Mouse (Mus musculus) megakaryocyte, embryonic 14.5 days (primary cell): ENCODE data around the gene Slc22a22.

Experiments
- FLI1 ChIP-seq: IDR thresholded peaks from 2 replicates; pipeline ENCODE4 v1.6.1; 2012; ENCODE audit warnings: low read length, inconsistent platforms, mixed read lengths
- GATA1 ChIP-seq: IDR thresholded peaks from 3 replicates; pipeline ENCODE4 v1.6.1; 2012; ENCODE audit warnings: mixed read lengths, low read length, inconsistent platforms, borderline replicate concordance

GRCm38 (mm10) chr15:57318001-57318400 is 159.4 kb downstream of the Slc22a22 start:
- TF ChIP-seq FLI1, result no peak
- no peak for TF ChIP-seq GATA1
